Mouse (Mus musculus): ENCODE results near the gene Med4.

DNA sequence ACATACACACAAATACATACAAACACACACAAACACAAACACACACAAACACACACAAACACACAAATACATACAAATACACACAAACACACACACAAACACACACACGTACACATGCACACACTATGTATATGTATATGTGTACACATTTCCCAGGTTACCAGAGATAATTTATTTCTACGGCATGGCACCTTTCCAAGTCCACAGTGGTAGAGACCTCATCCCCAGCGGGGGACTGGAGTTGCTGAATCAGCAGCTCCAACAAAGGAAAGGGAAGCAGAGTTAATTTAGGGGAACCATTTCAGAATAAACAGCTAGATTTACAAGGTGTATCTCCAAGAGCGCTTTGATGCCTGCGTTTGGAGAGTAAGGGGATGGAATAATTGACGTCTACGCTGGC, 37.6 kb upstream of the Med4 start:
- TF ChIP-seq CTCF (IDR thresholded peaks at IDR 0.05; ENCODE audit: control insufficient read depth, insufficient read depth, low read length) = no peak
- TF ChIP-seq POLR2A (IDR thresholded peaks at IDR 0.05; ENCODE audit: borderline replicate concordance, control insufficient read depth, low read depth, low read length) = no peak
